Mouse (Mus musculus) hindbrain, postnatal 0 days (tissue): Measurements from ENCODE around the gene Rabgap1l. TPM values are rescaled to one million over a fixed set of nuclear protein-coding genes. Genes with fewer than 3 reads are reported as not detected.
"Not testable (repeated sequence)": the region's sequence is repeated elsewhere in the genome, so short reads cannot be mapped to it uniquely, and the experiment has no call there.

Experiments used
- ATAC-seq: fragments of 200-750 bp; cut with Nextera tagmentation; 2 replicates; pipeline ENCODE4 v1.8.0; 2017; ENCODE audit warnings: mild to moderate bottlenecking, moderate TSS enrichment, moderate library complexity
- DNase-seq: peaks from one replicate; pipeline ENCODE4 v3.0.0-alpha.2; 2015; ENCODE audit warnings: low spot score
- H3K27ac ChIP-seq: fragments of 300-500 bp; sonication (generic); 2 replicates; pipeline ENCODE4 v1.5.1; 2014; ENCODE audit warnings: mild to moderate bottlenecking
- H3K27me3 ChIP-seq: fragments of 300-500 bp; sonication (generic); 2 replicates; pipeline ENCODE4 v1.6.1; 2014; ENCODE audit warnings: low read length, mixed read lengths; ENCODE audit not compliant: insufficient read depth
- H3K36me3 ChIP-seq: fragments of 300-500 bp; sonication (generic); 2 replicates; pipeline ENCODE4 v1.6.1; 2014; ENCODE audit warnings: low read length, mixed read lengths; ENCODE audit not compliant: insufficient read depth
- H3K4me1 ChIP-seq: fragments of 300-500 bp; sonication (generic); 2 replicates; pipeline ENCODE4 v1.6.1; 2014; ENCODE audit warnings: antibody characterized with exemption, low read length, mixed read lengths; ENCODE audit not compliant: insufficient read depth
- H3K4me2 ChIP-seq: fragments of 300-500 bp; sonication (generic); 2 replicates; pipeline ENCODE4 v1.6.1; 2014; ENCODE audit warnings: low read depth, mild to moderate bottlenecking, low read length, moderate library complexity, mixed read lengths
- H3K4me3 ChIP-seq: fragments of 300-500 bp; sonication (generic); 2 replicates; pipeline ENCODE4 v1.5.1; 2014; ENCODE audit warnings: low read length
- H3K9ac ChIP-seq: fragments of 300-500 bp; sonication (generic); replicated peaks from 2 replicates; pipeline ENCODE4 v1.6.1; 2014; ENCODE audit warnings: mild to moderate bottlenecking, low read length, moderate library complexity, mixed read lengths
- H3K9me3 ChIP-seq: fragments of 300-500 bp; sonication (generic); 2 replicates; pipeline ENCODE4 v1.6.1; 2016; ENCODE audit warnings: low read length, mixed read lengths
- CTCF ChIP-seq: IDR thresholded peaks from 2 replicates; pipeline ENCODE4 v1.5.1; 2016; ENCODE audit warnings: antibody characterized with exemption, control low read depth, low read depth
- WGBS: fragments of 180-500 bp; shearing (Covaris S2); extraction: QIAGEN DNeasy Blood & Tissue Kit; methylation state at CpG from one replicate; pipeline ENCODE4 v1.1.7; 2014; 5-methylcytosine and 5-hydroxymethylcytosine counted together
- polyA plus RNA-seq: library from polyadenylated mRNA; unstranded; fragments of >200 nt; fragmentation: Nextera tagmentation; extraction: Ambion mirVana; gene quantifications from 2 replicates; pipeline ENCODE4 v1.2.1, GENCODE M21; 2015
- total RNA-seq: library from RNA; depleted of rRNA; stranded (reverse); fragments of >200 nt; gene quantifications from 2 replicates; pipeline ENCODE4 v1.2.3, GENCODE M21; 2014

Rabgap1l gene
- total and polyA plus RNA-seq, 2 experiments from 2014 or later, result 28.5 to 70.5 TPM

- TF ChIP-seq CTCF, result peak; percentile 70
Observed at GRCm38 (mm10) chr1:160410822-160411221, 382.2 kb downstream of the Rabgap1l start.

GRCm38 (mm10) chr1:160409689-160410088, 383.3 kb downstream of the Rabgap1l start:
- not testable (repeated sequence) for DNase-seq, H3K9ac ChIP-seq, H3K4me2 ChIP-seq, H3K27ac ChIP-seq, H3K9me3 ChIP-seq, H3K27me3 ChIP-seq, H3K4me1 ChIP-seq, H3K36me3 ChIP-seq, ATAC-seq, H3K4me3 ChIP-seq
- WGBS, result 91% methylated on average over 4 of the region's 4 CpGs

More at GRCm38 (mm10) chr1:160410822-160411221, 382.2 kb downstream of the Rabgap1l start:
- no peak for ATAC-seq
- Histone ChIP-seq H3K27me3 (no peaks in the 10 kb centered on the region), H3K9ac (no peak overlapping the region), H3K27ac (no peak overlapping the region), H3K4me3 (no peak overlapping the region), H3K4me2 (no peak overlapping the region), H3K36me3 (no peaks in the 10 kb centered on the region), H3K4me1 (no peaks in the 10 kb centered on the region), H3K9me3 (no peaks in the 10 kb centered on the region)
- DNase-seq, result peak; percentile 73
- 31% methylated on average over 5 of the region's 5 CpGs for WGBS

GRCm38 (mm10) chr1:160409123-160409522, 383.9 kb downstream of the Rabgap1l start:
- Histone ChIP-seq H3K4me3 (no peak overlapping the region), H3K9ac (no peak overlapping the region), H3K36me3 (no peaks in the 10 kb centered on the region), H3K27ac (no peak overlapping the region), H3K4me2 (no peak overlapping the region), H3K4me1 (no peaks in the 10 kb centered on the region), H3K9me3 (no peaks in the 10 kb centered on the region), H3K27me3 (no peaks in the 10 kb centered on the region)
- ATAC-seq (no peak), DNase-seq (no peak)
- WGBS, result 88% methylated on average over 1 of the region's 1 CpGs
- TF ChIP-seq CTCF, result no peak

DNA sequence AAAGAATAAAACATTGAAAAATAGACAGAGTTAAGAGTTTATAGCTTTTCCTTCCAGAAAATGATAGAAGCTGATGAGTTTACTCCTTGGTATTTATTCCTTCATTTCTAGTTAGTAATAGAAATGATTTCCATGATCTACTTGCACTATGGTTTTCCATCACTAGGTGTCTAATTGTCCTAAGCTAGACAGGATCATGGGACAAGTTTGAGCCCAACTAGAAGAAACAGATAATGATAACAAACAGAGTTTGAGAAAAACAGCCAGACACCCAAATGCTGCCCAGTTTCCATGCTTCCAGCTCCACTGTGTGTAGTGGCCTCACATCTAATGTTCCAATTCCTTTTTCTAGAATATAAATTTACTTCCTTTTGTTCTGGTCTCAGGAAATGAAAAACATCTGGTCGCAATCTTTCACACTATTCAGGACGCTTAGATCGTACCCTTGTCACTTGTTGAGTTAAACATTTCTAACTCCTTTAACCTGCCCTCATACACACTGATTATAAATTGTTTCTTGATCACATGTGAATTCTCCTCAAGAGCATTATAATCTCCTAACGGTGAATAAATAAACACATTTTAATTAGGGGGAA, 384.6 kb downstream of the Rabgap1l start:
- H3K27me3 ChIP-seq, result no peaks in the 10 kb centered on the region
- ATAC-seq (no peak), DNase-seq (no peak)
- 80% methylated on average over 4 of the region's 4 CpGs for WGBS
- H3K36me3 ChIP-seq, result no peaks in the 10 kb centered on the region
- no peaks in the 10 kb centered on the region for H3K9me3 ChIP-seq
- 0 out of 2 replicates have a peak, but pooled peaks have one; percentile 5 for TF ChIP-seq CTCF
- no peak overlapping the region for H3K4me3 ChIP-seq
- H3K9ac ChIP-seq, result no peak overlapping the region
- no peak overlapping the region for H3K4me2 ChIP-seq
- no peak overlapping the region for H3K27ac ChIP-seq
- no peaks in the 10 kb centered on the region for H3K4me1 ChIP-seq

GRCm38 (mm10) chr1:160399428-160399827, 393.6 kb downstream of the Rabgap1l start:
- no peak overlapping the region for H3K4me3 ChIP-seq
- no peaks in the 10 kb centered on the region for H3K36me3 ChIP-seq
- H3K9ac ChIP-seq, result no peak overlapping the region
- no peaks in the 10 kb centered on the region for H3K27me3 ChIP-seq
- H3K4me1 ChIP-seq, result no peaks in the 10 kb centered on the region
- no peaks in the 10 kb centered on the region for H3K9me3 ChIP-seq
- no peak overlapping the region for H3K27ac ChIP-seq
- DNase-seq (peak; percentile 84), ATAC-seq (no peak)
- no peak overlapping the region for H3K4me2 ChIP-seq
- TF ChIP-seq CTCF, result peak; percentile 75

GRCm38 (mm10) chr1:160397037-160397436, 396.0 kb downstream of the Rabgap1l start:
- no peak overlapping the region for H3K27ac ChIP-seq
- TF ChIP-seq CTCF, result no peak
- no peak overlapping the region for H3K4me3 ChIP-seq
- ATAC-seq, result no peak
- H3K4me1 ChIP-seq, result no peaks in the 10 kb centered on the region
- DNase-seq, result no peak
- WGBS, result 81% methylated on average over 2 of the region's 2 CpGs
- no peaks in the 10 kb centered on the region for H3K27me3 ChIP-seq
- no peaks in the 10 kb centered on the region for H3K36me3 ChIP-seq
- no peaks in the 10 kb centered on the region for H3K9me3 ChIP-seq
- no peak overlapping the region for H3K4me2 ChIP-seq
- H3K9ac ChIP-seq, result no peak overlapping the region

GRCm38 (mm10) chr1:160387446-160387845, 405.6 kb downstream of the Rabgap1l start:
- no peak for ATAC-seq
- H3K4me2 ChIP-seq, result no peak overlapping the region
- no peak for TF ChIP-seq CTCF
- no peak overlapping the region for H3K9ac ChIP-seq
- no peak overlapping the region for H3K27ac ChIP-seq
- no peaks in the 10 kb centered on the region for H3K4me1 ChIP-seq
- no peaks in the 10 kb centered on the region for H3K27me3 ChIP-seq
- H3K4me3 ChIP-seq, result no peak overlapping the region
- H3K9me3 ChIP-seq, result no peaks in the 10 kb centered on the region
- WGBS, result 71% methylated on average over 2 of the region's 2 CpGs
- no peaks in the 10 kb centered on the region for H3K36me3 ChIP-seq
- DNase-seq, result no peak
